Mouse (Mus musculus) adrenal gland, adult 8-10 months (tissue): ENCODE results near the gene Bpifb4. TPM values are rescaled to one million over a fixed set of nuclear protein-coding genes. Genes with fewer than 3 reads are reported as not detected.

Experiments
- DNase-seq: peaks from one replicate; pipeline ENCODE4 v3.0.0; 2022
- total RNA-seq, 4 experiments: library from RNA; stranded (reverse); gene quantifications; 2 replicates each; pipeline ENCODE4 v1.2.4; 2022

Gene Bpifb4
- total RNA-seq, 4 experiments from 2014 or later = 0.44 to 0.59 TPM; not detected in 2

DNA sequence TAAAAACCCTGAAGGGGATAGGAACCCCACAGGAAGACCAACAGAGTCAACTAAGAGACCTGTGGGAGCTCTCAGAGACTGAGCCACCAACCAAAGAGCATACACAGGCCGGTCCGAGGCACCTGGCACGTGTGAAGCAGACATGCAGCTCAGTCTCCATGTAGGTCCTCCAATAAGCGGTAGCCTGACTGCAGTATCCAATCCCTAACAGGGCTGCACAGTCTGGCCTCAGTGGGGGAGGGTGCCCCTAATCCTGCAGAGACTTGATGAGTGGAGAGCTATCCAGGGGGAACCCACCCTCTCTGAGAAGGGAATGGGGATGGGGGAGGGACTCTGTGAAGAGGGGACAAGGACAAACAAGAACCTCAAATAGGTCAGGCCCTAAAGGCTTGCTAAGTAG is 67.7 kb downstream of the Bpifb4 start:
- no peak for DNase-seq

- no peak for DNase-seq
Measured at GRCm38 (mm10) chr2:154006331-154006730, 68.3 kb downstream of the Bpifb4 start.

- peak; percentile 39 for DNase-seq
Measured at GRCm38 (mm10) chr2:154007381-154007780, 69.4 kb downstream of the Bpifb4 start.

GRCm38 (mm10) chr2:154007965-154008364 is 70.0 kb downstream of the Bpifb4 start, which contains the start of gene Bpifa2:
Gene Bpifa2, plus strand, starts transcription at chr2:154008265.
- DNase-seq = no peak

Other genes starting within 250 kb of the Bpifb4 start
- not detected for gene Dnmt3c, start 241.6 kb upstream of the Bpifb4 start, total RNA-seq
- gene Mapre1, start 196.9 kb upstream of the Bpifb4 start, total RNA-seq = 100 to 1,000 TPM in 3 of 4 experiments, 10 to 100 TPM in 1; 72.9 to 117 (median 101) TPM
- gene Efcab8, start 158.3 kb upstream of the Bpifb4 start, total RNA-seq = under 1 TPM; 0.12 to 0.80 (median 0.63) TPM
- gene Sun5, start 67.1 kb upstream of the Bpifb4 start, total RNA-seq = not detected
- under 1 TPM in 1 of 4 experiments, not detected in 3; 0.17 TPM for gene Bpifb2, start 63.2 kb upstream of the Bpifb4 start, total RNA-seq
- gene Bpifb6, start 37.8 kb upstream of the Bpifb4 start, total RNA-seq = 1 to 10 TPM in 2 of 4 experiments, under 1 TPM in 1, not detected in 1; 0.30 to 6.2 (median 4.9) TPM
- not detected for gene Bpifb3, start 20.0 kb upstream of the Bpifb4 start, total RNA-seq
- gene Bpifa6, start 36.7 kb downstream of the Bpifb4 start, total RNA-seq = under 1 TPM in 1 of 4 experiments, not detected in 3; 0.17 TPM
- 1 to 10 TPM in 1 of 4 experiments, under 1 TPM in 3; 0.37 to 1.0 (median 0.67) TPM for gene Bpifa2, start 70.1 kb downstream of the Bpifb4 start, total RNA-seq
- not detected for gene Bpifa3, start 192.1 kb downstream of the Bpifb4 start, total RNA-seq
- not detected for gene Bpifa1, start 204.7 kb downstream of the Bpifb4 start, total RNA-seq
- not detected for gene Bpifa5, start 224.4 kb downstream of the Bpifb4 start, total RNA-seq